Mouse (Mus musculus) CH12.LX (cell line): ENCODE measurements at regions not wholly inside any gene's neighbourhood (a gene's known extent, or its start where the extent isn't known, plus 50 kb on each side); places are given as distances from the start of the nearest gene placed in this dataset.

Experiments used
- DNase-seq: peaks from one replicate; pipeline ENCODE4 v3.0.0-alpha.2; 2013; ENCODE audit errors: extremely low read depth
- H3K27ac ChIP-seq: 2 replicates; pipeline ENCODE4 v1.5.1; 2012; ENCODE audit warnings: low read depth, mild to moderate bottlenecking, control low read depth, moderate library complexity; ENCODE audit not compliant: insufficient read depth
- H3K27me3 ChIP-seq: replicated peaks from 2 replicates; pipeline ENCODE3; 2012; ENCODE audit warnings: inconsistent platforms
- H3K36me3 ChIP-seq, 2 experiments: replicated peaks in 1 of 2; 2 replicates each; pipeline versions ENCODE3 to v1.6.1; 2012; ENCODE audit warnings: inconsistent platforms in 1 of 2, low read length in 1 of 2, mild to moderate bottlenecking in 1 of 2, mixed read lengths in 1 of 2, moderate library complexity in 1 of 2; ENCODE audit not compliant: control insufficient read depth in 1 of 2, insufficient read depth in 1 of 2
- H3K4me1 ChIP-seq, 2 experiments: 2 replicates each; pipeline ENCODE4 v1.6.1; 2012; ENCODE audit warnings: inconsistent platforms in 1 of 2, moderate library complexity in 1 of 2; ENCODE audit not compliant: insufficient read depth in 2 of 2, control insufficient read depth in 1 of 2
- H3K4me2 ChIP-seq: 2 replicates; pipeline ENCODE4 v1.6.1; 2012; ENCODE audit warnings: low read depth, mild to moderate bottlenecking, control low read depth; ENCODE audit not compliant: poor library complexity, insufficient read depth, severe bottlenecking
- H3K4me3 ChIP-seq, 3 experiments: fragments of 150-350 bp in 1 of 3; sonication (generic) in 1 of 3; replicated peaks in 1 of 3; 2 replicates each; pipeline versions ENCODE3 to v1.5.1; 2011 to 2012; ENCODE audit warnings: low read depth in 2 of 3, low read length in 2 of 3, mild to moderate bottlenecking in 2 of 3, moderate library complexity in 2 of 3, control low read depth in 1 of 3, improper control_type of control experiment in 1 of 3, inconsistent platforms in 1 of 3, mixed read lengths in 1 of 3; ENCODE audit not compliant: poor library complexity in 1 of 3
- H3K79me2 ChIP-seq: replicated peaks from 2 replicates; pipeline ENCODE4 v1.6.1; 2012; ENCODE audit warnings: mild to moderate bottlenecking, moderate library complexity; ENCODE audit not compliant: control insufficient read depth, poor library complexity, insufficient read depth, severe bottlenecking; ENCODE audit errors: extremely low read depth
- H3K9ac ChIP-seq: 2 replicates; pipeline ENCODE4 v1.6.1; 2012; ENCODE audit warnings: low read depth, mild to moderate bottlenecking, control low read depth, moderate library complexity; ENCODE audit not compliant: insufficient read depth
- H3K9me3 ChIP-seq: replicated peaks from 2 replicates; pipeline ENCODE3; 2012; ENCODE audit warnings: low read length, inconsistent platforms, mixed read lengths
- CHD2 ChIP-seq: IDR thresholded peaks from 2 replicates; pipeline ENCODE4 v1.6.1; 2011; ENCODE audit warnings: low read length, improper control_type of control experiment
- EP300 ChIP-seq: IDR thresholded peaks from 2 replicates; pipeline ENCODE4 v1.6.1; 2011; ENCODE audit warnings: low read length, improper control_type of control experiment
- ETS1 ChIP-seq: conservative IDR thresholded peaks from 2 replicates; pipeline ENCODE4 v1.6.1; 2012; ENCODE audit warnings: low read depth, mild to moderate bottlenecking, inconsistent platforms, low read length, improper control_type of control experiment, moderate library complexity
- GABPA ChIP-seq: IDR thresholded peaks from 2 replicates; pipeline ENCODE4 v1.6.1; 2012; ENCODE audit warnings: low read depth, low read length, improper control_type of control experiment, inconsistent platforms; ENCODE audit not compliant: insufficient replicate concordance
- JUND ChIP-seq: conservative IDR thresholded peaks from 2 replicates; pipeline ENCODE4 v1.6.1; 2011; ENCODE audit warnings: low read depth, low read length, improper control_type of control experiment
- MEF2A ChIP-seq: IDR thresholded peaks from 2 replicates; pipeline ENCODE4 v1.6.1; 2014; ENCODE audit warnings: low read depth, mild to moderate bottlenecking, inconsistent platforms, low read length, improper control_type of control experiment, borderline replicate concordance
- MXI1 ChIP-seq: IDR thresholded peaks from 2 replicates; pipeline ENCODE4 v1.6.1; 2011; ENCODE audit warnings: mild to moderate bottlenecking, low read depth, low read length, improper control_type of control experiment
- MYC ChIP-seq: IDR thresholded peaks from 2 replicates; pipeline ENCODE4 v1.6.1; 2011; ENCODE audit warnings: low read depth, mild to moderate bottlenecking, improper control_type of control experiment, low read length
- NRF1 ChIP-seq: IDR thresholded peaks from 2 replicates; pipeline ENCODE4 v1.6.1; 2014; ENCODE audit warnings: low read depth, mild to moderate bottlenecking, inconsistent platforms, low read length, improper control_type of control experiment, moderate library complexity
- PAX5 ChIP-seq: IDR thresholded peaks from 2 replicates; pipeline ENCODE4 v1.6.1; 2012; ENCODE audit warnings: low read length, inconsistent platforms, mixed read lengths
- POLR2A ChIP-seq: IDR thresholded peaks from 2 replicates; pipeline ENCODE4 v1.6.1; 2011; ENCODE audit warnings: low read depth, mild to moderate bottlenecking, improper control_type of control experiment, low read length
- POLR2AphosphoS2 ChIP-seq: IDR thresholded peaks from 2 replicates; pipeline ENCODE4 v1.6.1; 2011; ENCODE audit warnings: low read depth, low read length, improper control_type of control experiment
- TCF12 ChIP-seq: IDR thresholded peaks from 2 replicates; pipeline ENCODE4 v1.6.1; 2014; ENCODE audit warnings: low read depth, mild to moderate bottlenecking, inconsistent platforms, low read length, improper control_type of control experiment
- UBTF ChIP-seq: IDR thresholded peaks from 2 replicates; pipeline ENCODE4 v1.6.1; 2012; ENCODE audit warnings: low read depth, mild to moderate bottlenecking, inconsistent platforms, low read length, improper control_type of control experiment, moderate library complexity
- USF2 ChIP-seq: conservative IDR thresholded peaks from 2 replicates; pipeline ENCODE4 v1.6.1; 2011; ENCODE audit warnings: low read depth, low read length, improper control_type of control experiment
- dilution Hi-C: fragments of 300-500 bp; cut with MboI; formaldehyde crosslinking; loops from 2 replicates; pipeline ENCODE4 v1.14.3; 2020; ENCODE audit warnings: low sequenced_read_pairs; ENCODE audit not compliant: extremely low pct_unique_long_range_greater_than_20kb, extremely low pct_ligation_motif_present
- in situ Hi-C: fragments of 300-500 bp; cut with MboI; formaldehyde crosslinking; loops from 3 replicates; pipeline ENCODE4 v1.14.3; 2019; ENCODE audit warnings: low sequenced_read_pairs, low pct_ligation_motif_present, low pct_unique_long_range_greater_than_20kb, mixed read lengths

GRCm38 (mm10) chr12:95171051-95171450 is 521.0 kb upstream of the Flrt2 start:
- DNase-seq = no peak
- no peak overlapping the region for H3K9ac ChIP-seq

GRCm38 (mm10) chr12:95173810-95174402 is 518.1 kb upstream of the Flrt2 start:
- H3K27ac ChIP-seq = no peak overlapping the region
- H3K9ac ChIP-seq = no peak overlapping the region
- in situ Hi-C loops = no loop called here
- no peak overlapping the region for H3K4me3 ChIP-seq
- no peaks in the 10 kb centered on the region for H3K36me3 ChIP-seq
- peaks cover 24% of the 10 kb centered on the region for H3K9me3 ChIP-seq
- no peak for DNase-seq
- dilution Hi-C loops = no loop called here
- H3K4me1 ChIP-seq = no peaks in the 10 kb centered on the region
- no peak overlapping the region for H3K4me2 ChIP-seq
- no peaks in the 10 kb centered on the region for H3K79me2 ChIP-seq
- no peak for TF ChIP-seq MXI1
- TF ChIP-seq POLR2AphosphoS2 = no peak
- no peak for TF ChIP-seq POLR2A
- TF ChIP-seq PAX5 = no peak
- no peak for TF ChIP-seq MEF2A
- no peak for TF ChIP-seq USF2
- no peak for TF ChIP-seq GABPA
- no peak for TF ChIP-seq MYC
- TF ChIP-seq JUND = no peak
- TF ChIP-seq EP300 = no peak
- no peaks in the 10 kb centered on the region for H3K27me3 ChIP-seq

More at GRCm38 (mm10) chr12:95171051-95171450, 521.0 kb upstream of the Flrt2 start:
- Histone ChIP-seq H3K27me3 (no peaks in the 10 kb centered on the region), H3K27ac (no peak overlapping the region), H3K79me2 (no peaks in the 10 kb centered on the region), H3K4me1 (no peaks in the 10 kb centered on the region), H3K9me3 (peaks cover 18% of the 10 kb centered on the region), H3K36me3 (no peaks in the 10 kb centered on the region), H3K4me3 (no peak overlapping the region), H3K4me2 (no peak overlapping the region)
- in situ Hi-C loops = no loop called here
- dilution Hi-C loops = no loop called here
- no peak for TF ChIP-seq CHD2
- no peak for TF ChIP-seq TCF12
- TF ChIP-seq NRF1 = no peak
- TF ChIP-seq POLR2A = no peak
- TF ChIP-seq PAX5 = no peak
- TF ChIP-seq UBTF = no peak
- no peak for TF ChIP-seq EP300
- no peak for TF ChIP-seq ETS1
